Mouse (Mus musculus): ENCODE results near the gene Olfr1173. TPM values are rescaled to one million over a fixed set of nuclear protein-coding genes. Genes with fewer than 3 reads are reported as not detected.

Olfr1173 gene
- not detected in 2 replicates for polyA plus RNA-seq (2012; rRNA removed)

GRCm38 (mm10) chr2:88279775-88280174 lies at the start of gene Olfr1173:
TSS of gene Olfr1173 (minus strand) at chr2:88279875.

GRCm38 (mm10) chr2:88327115-88327514 lies 47.4 kb upstream of the Olfr1173 start, which contains the start of gene Olfr1175-ps:
TSS of gene Olfr1175-ps (minus strand) at chr2:88327215.

GRCm38 (mm10) chr2:88315035-88315434 lies 35.4 kb upstream of the Olfr1173 start, which contains the start of gene Olfr1174-ps:
TSS of gene Olfr1174-ps (minus strand) at chr2:88315135.

GRCm38 (mm10) chr2:88228234-88228633 lies 51.4 kb downstream of the Olfr1173 start, which contains the start of gene Olfr1170:
TSS of gene Olfr1170 (minus strand) at chr2:88228334.

Other genes starting within 250 kb of the Olfr1173 start
- gene Olfr73, start 242.2 kb downstream of the Olfr1173 start, polyA plus RNA-seq (2012; rRNA removed), result not detected in 2 replicates
- gene Olfr1162, start 228.7 kb downstream of the Olfr1173 start, polyA plus RNA-seq (2012; rRNA removed), result not detected in 2 replicates
- gene Olfr1163, start 208.0 kb downstream of the Olfr1173 start, polyA plus RNA-seq (2012; rRNA removed), result not detected in 2 replicates
- not detected in 2 replicates for gene Olfr1164, start 185.9 kb downstream of the Olfr1173 start, polyA plus RNA-seq (2012; rRNA removed)
- not detected in 2 replicates for gene Olfr1166, start 151.6 kb downstream of the Olfr1173 start, polyA plus RNA-seq (2012; rRNA removed)
- not detected in 2 replicates for gene Olfr1167, start 124.7 kb downstream of the Olfr1173 start, polyA plus RNA-seq (2012; rRNA removed)
- not detected in 2 replicates for gene Olfr1168, start 98.0 kb downstream of the Olfr1173 start, polyA plus RNA-seq (2012; rRNA removed)
- not detected in 2 replicates for gene Olfr1170, start 51.5 kb downstream of the Olfr1173 start, polyA plus RNA-seq (2012; rRNA removed)
- not detected in 2 replicates for gene Olfr1174-ps, start 35.3 kb upstream of the Olfr1173 start, polyA plus RNA-seq (2012; rRNA removed)
- gene Olfr1175-ps, start 47.3 kb upstream of the Olfr1173 start, polyA plus RNA-seq (2012; rRNA removed), result not detected in 2 replicates
- not detected in 2 replicates for gene Olfr1176, start 56.8 kb upstream of the Olfr1173 start, polyA plus RNA-seq (2012; rRNA removed)
- gene Olfr1177-ps, start 66.6 kb upstream of the Olfr1173 start, polyA plus RNA-seq (2012; rRNA removed), result not detected in 2 replicates
- not detected in 2 replicates for gene Olfr1178, start 107.2 kb upstream of the Olfr1173 start, polyA plus RNA-seq (2012; rRNA removed)
- not detected in 2 replicates for gene Olfr1179, start 126.6 kb upstream of the Olfr1173 start, polyA plus RNA-seq (2012; rRNA removed)
- gene Olfr1180, start 139.3 kb upstream of the Olfr1173 start, polyA plus RNA-seq (2012; rRNA removed), result not detected in 2 replicates
- not detected in 2 replicates for gene Olfr1181, start 146.3 kb upstream of the Olfr1173 start, polyA plus RNA-seq (2012; rRNA removed)
- gene Gm13757, start 169.3 kb upstream of the Olfr1173 start, polyA plus RNA-seq (2012; rRNA removed), result not detected in 2 replicates
- not detected in 2 replicates for gene Olfr1183, start 175.0 kb upstream of the Olfr1173 start, polyA plus RNA-seq (2012; rRNA removed)
- gene Olfr1184, start 203.7 kb upstream of the Olfr1173 start, polyA plus RNA-seq (2012; rRNA removed), result not detected in 2 replicates
- not detected in 2 replicates for gene Olfr1185-ps1, start 213.4 kb upstream of the Olfr1173 start, polyA plus RNA-seq (2012; rRNA removed)
- gene Olfr1186, start 238.7 kb upstream of the Olfr1173 start, polyA plus RNA-seq (2012; rRNA removed), result not detected in 2 replicates

Measured in liver, embryonic 14 days (tissue).